Mouse (Mus musculus): ENCODE data around the gene Wfdc1.

Gene Wfdc1

DNA sequence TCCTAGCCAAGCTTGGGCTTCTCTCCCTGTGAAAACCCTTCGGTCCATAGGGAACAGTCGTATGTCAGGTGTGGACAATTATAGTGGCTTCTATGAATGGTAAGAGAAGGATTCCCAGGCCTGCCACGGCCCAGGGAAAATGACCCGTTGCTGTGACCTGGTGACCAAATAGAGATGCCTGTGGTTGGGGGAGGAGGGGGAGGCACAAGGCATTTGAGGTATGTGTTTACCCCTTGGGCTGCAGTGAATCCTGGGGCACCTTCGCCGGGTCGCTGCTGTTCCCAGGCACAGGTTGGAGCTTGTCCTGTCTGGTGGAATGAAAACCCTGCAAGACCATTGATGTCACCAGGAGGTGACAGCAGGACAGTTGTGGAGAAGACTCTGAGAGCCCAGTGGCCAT is 28.5 kb downstream of the Wfdc1 start:
- no peak for DNase-seq

DNA sequence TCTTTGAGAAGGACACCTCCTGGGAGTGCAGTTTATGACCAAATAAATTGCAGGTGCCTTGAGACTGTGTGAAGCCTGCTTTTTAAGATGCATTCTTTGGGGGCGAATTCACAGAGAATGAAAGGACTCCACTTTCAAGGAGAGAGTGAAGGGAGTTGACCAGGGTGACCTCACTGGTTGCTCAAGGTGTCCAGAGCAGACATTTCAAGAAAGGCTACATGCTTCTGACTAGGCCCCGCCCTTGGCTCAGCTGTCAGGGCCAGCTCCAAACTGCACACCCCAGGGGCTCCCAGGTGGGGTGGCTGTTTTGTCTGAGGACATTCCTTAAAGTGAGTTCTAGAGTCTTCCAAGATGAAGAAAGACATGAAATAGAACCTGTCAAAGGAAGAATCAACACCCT is 31.0 kb downstream of the Wfdc1 start:
- DNase-seq: no peak

DNA sequence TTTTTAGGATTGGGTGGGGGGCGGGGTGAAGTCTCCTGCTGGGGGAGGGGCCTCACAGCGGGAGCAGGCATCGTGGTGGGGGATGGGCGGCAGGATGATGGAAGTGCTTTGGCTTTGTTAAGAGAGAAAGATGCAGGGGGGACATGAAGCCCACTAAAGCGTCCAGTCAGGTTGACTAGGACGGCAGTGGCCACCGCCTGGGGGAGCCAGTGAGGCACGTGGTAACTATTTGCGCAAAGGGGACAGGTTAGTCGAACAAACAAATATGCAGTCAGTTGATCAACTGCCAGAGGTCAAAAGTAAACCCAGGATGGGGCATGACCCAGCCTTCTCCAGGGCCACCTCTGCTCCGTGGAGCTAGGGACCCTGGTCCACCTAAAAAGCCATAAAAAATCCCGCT is 32.8 kb downstream of the Wfdc1 start:
- no peak for DNase-seq

DNA sequence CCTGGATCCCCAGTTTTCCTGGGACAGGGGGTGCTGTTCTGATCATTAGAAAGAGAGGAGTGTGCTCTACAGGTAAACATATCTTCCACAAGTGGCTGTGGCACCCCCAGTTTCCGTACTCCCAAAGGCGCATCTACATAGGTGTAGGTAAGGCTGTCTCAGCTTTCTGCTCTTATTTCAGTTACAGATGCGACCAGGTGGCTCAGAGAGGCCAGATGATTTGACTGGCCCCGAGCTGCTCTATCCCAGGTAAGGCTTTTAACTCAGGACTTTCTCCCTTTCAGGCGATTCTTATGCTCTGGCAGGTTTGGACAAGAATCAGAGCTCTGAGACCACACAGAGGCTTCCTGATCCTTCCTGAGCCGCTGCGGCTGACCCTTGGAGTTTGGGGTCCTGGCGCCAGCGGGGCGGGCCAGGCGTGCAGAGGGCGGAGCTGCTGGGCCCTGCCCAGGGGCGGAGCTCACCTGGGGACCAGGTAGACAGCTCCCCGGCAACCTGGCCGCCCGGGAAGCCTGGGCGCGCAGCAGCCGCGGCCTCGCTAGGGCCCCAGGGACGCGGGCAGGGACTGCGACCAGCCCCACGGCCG is 33.5 kb downstream of the Wfdc1 start, which contains the start of gene Atp2c2:
Gene Atp2c2, plus strand, starts transcription at position 461 of the 586 bp plus-strand sequence.
- no peak for DNase-seq

DNA sequence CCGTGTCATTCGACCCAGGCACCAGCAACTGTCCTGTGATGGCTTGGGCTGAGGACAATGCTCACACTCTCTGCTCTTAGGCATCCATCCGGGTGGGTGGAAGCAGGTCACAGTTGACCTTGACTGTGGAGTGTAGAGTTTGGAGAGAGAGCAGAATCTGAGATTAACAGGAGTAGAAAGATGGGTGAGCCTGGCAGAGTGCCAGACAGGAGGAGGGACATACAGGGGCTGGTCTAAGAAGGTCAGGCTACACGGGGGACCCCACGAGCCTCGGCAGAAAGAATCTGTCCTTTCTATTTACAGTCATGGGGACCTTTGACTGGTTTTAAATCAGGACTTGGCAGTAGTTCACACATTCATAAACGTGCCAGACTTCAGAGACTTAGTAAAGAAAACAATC is 36.8 kb downstream of the Wfdc1 start:
- DNase-seq: no peak

DNA sequence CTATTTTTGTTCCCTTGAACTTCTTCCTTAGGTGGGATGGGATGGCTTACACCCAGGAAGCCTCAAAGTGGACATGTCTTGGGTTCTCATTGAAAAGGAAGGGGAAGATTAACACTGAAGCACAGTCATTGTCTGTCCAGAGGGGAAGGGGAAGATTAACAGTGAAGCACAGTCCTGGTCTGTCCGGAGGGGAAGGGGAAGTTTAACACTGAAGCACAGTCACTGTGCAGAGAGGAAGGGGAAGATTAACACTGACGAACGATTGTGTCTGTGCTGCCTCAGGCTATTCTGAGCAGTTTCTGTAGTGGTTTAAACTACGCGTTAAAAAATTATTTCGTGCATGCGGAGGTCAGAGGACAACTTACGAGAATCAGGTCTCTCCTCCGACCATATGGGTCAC is 41.0 kb downstream of the Wfdc1 start:
- no peak for DNase-seq

DNA sequence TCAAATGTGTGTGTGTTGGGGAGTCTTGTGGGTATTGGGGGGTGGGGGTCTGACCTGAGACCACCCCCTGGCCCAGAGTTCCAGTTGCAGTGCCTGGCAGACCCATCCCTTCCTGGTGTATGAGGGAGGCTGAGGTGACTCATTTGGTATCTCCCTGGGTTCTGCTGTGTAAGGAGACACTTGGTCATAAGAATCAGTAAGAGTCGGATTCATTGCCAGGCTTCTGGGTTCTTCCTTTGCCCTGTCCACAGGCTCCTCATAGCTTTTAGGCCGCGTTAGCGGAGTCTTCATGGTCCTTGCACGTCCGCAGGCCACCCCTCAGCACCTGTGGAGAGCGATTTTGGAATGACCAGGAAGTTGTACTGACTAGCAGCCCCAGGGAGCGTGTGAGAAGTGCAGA is 42.3 kb downstream of the Wfdc1 start:
- DNase-seq: no peak

DNA sequence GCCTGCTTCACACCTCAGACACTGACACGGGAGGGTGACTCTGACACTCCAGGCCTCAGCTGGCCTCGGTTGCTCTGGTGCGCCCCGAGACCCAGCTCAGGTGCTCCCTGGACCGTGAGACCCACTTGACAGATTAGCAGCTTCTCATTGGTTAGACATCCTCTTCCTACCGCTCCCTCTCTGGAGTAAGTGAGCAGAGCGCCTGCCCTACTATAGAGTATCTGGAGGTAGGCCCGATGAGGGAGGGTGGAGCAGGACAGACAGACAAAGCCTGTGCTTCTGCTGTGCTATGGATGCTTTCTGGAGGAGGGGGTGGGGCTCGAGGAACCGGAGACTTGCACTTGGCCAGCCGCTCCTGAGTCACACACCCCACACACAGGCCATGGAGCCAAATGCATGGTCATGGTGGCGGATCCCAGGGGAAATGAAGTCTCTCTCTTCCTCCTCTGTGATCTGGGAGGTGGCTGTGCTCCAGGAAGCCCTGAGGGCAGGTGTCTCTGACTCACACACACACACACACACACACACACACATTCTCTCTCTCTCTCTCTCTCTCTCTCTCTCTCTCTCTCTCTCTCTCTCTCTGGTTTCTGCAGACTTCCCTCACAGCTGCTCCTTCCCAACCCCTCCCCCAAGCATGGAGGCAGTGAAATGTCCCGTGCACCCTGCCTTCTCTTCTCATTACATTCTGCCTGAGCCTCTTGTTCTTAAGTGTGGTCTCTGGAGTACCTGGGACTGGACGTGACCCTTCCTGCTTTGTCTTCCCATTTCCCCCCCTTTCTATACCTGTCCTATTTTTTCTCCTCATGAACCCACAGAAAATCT is 42.9 kb downstream of the Wfdc1 start:
- DNase-seq: no peak

DNA sequence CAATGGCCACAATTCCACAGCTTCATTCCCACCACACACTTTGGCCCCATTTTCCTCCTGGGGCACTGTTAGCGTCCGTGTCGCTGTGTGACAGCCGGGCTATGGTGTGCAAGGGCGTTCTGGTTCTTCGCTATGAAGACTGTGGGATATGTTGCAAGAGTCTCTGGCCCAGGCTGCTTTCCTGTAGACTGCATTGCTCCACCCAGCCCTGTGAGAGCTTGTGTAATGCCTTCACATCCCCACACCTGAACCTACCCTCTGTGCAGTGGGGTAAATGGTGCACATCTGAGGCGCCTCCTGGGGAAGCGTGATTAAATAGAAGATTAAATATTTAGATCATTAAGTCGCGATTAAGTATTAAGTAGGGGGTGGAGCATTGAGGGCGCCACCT is 43.5 kb downstream of the Wfdc1 start:
- DNase-seq: no peak

DNA sequence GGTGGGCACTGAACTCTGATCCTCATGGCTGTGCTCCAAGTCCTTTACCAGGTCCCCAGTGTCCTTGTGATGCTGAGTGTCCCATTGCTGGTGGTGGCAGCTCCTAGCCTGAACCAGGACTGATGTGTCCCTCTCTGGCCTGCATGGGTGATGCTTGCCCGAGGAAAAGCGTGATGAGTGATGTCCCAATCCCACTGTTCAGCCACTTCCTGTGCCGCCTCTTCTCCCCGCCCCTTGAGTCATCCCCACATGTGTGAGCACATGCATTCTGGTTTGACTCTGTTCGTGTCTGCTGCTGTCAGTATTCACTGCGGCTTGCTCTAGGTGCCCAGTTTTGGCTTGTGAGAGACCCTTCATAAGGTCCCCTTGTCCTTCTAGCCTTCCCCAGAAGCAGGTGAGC is 46.1 kb downstream of the Wfdc1 start:
- no peak for DNase-seq

DNA sequence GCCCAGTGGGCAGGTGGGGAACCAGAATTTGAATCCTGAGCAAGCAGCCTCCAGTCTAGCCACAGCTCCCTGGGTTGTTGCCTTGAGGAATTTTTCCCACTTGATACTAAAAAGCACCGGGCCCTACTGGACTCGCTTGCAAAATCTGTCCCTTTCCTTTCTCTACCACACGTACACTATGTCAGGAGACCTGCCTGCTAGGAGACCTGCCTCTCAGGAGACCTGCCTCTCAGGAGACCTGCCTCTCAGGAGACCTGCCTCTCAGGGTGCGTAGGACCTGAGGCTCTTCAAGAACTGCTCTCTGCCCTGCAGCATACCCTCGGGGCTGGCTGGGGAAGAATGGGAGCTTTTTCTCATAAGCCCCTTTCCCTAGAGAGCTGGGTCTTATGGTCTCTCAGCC is 47.3 kb downstream of the Wfdc1 start:
- no peak for DNase-seq

DNA sequence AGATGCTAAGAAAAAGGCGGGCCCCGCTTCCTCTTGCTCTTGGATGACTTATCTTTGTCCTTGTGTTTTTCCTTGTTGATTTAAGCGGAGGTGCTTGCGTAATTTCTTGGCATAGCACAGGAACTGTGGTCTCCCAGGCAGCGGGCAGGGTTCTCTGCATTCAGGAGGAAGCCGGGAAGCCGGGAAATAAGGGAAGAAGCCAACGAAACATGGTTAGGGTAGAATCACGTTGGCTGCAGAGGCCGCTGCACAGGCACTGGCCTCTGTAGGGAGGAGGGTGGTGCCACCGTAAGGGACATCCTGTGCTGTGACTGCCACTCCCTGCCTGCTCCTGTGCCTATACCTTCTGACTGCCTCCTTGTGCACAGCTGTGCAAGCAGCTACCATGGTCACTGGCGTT is 49.1 kb downstream of the Wfdc1 start:
- no peak for DNase-seq

DNA sequence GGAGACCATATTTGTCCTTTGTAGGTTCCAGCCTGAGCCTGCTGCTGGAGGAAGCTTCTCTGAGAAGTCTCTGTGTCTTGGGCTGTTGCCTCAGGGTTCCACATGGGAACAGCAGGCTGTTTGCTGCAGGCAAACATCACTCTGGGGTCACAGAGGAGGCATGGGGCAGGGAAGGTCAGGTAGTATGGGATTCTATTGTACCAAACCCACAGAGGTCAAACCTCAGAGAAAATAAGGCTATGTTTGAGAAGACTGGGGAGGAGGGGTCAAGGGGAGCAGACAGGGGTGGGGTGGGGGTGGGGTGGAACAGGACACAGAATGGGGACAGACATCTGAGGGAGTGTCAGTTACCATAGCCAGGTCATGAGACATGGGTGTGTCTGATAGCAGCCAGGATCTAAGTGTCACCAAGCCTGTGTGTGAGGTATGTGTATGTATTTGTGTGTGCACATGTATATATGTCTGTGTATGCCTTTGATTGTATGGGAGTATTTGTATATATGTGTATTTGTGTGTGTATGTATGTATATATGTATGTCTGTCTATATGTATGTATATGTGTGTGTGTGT is 50.6 kb downstream of the Wfdc1 start:
- no peak for DNase-seq

DNA sequence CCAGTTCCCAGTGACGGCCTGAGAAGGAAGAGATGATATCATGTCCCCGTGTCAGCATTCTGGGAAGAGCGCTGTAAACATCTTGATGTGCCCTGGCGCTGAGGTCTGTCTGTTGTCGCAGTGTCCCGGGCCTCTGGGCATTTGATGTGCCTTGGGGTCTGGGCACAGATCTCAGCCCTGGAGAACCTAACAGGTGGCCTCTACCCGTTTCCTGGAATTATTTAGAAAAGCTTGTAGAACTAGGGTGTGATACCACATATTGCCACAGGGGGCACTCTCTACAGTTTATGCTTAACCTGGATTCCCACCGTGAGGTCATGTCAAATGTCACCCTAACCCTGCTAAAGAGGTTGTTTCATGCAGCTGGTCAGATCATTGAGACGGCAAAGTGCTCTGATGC is 51.6 kb downstream of the Wfdc1 start:
- no peak for DNase-seq

DNA sequence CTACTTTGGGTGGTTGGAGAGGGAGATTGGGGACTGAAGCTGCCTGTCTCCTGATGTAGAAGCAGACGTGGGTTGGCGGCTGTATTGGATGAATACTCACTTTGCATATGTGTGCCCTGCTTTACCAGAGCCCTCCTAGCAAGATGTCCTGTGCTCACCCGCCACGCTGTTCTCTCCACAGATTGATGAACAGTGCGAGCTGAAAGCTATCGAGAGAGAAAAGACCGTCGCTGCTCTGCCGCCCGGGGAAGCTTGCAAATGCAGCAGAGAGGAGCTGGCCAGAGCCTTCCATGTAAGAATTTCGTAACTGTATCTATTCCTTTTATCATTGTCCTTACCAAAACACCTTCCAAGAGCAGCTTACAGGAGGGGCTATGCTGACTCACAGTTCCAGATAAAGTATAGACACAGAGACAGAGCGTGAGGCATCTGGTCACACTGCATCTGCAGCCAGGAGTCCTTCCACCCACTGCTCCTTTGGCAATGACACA is 52.9 kb downstream of the Wfdc1 start:
- peak; percentile 59 for DNase-seq

DNA sequence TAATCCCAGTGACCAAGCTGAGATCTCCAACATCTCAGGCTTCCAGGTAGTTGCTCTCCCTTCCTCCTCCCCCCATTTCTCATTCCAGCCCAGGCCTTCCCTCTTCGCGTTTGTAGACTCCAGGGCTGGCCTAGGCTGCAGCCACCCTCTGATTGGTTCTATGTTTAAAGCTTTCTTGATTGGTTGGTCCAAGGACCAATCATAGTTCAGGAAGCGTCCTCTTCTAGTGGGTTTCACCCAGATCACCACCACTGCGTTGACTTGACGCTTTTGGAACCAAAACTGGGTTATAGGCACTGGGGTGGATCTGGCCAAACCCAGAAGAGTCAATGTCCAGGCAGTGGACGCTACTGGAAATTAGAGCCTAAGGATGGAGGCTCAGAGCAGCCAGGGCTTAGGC is 56.2 kb downstream of the Wfdc1 start:
- no peak for DNase-seq

DNA sequence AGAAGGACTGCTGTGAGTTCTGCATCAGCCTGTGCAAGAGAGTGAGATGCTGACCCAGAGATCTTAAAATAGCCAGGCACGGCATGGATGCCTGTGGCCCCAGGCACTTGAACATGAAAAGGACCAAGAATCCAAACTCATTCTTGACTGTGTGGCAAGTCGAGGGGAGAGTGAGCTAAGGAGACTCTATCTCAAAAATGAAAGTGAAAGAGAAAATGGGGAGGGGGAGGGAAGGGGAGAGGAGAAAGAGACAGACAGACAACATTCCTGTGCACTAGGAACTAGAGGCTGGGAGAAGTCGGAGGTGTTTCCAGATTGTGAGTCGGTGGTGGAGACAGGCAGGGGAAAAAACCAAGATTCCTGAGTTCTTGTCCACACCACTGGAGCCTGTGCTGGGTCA is 57.5 kb downstream of the Wfdc1 start:
- DNase-seq: no peak

DNA sequence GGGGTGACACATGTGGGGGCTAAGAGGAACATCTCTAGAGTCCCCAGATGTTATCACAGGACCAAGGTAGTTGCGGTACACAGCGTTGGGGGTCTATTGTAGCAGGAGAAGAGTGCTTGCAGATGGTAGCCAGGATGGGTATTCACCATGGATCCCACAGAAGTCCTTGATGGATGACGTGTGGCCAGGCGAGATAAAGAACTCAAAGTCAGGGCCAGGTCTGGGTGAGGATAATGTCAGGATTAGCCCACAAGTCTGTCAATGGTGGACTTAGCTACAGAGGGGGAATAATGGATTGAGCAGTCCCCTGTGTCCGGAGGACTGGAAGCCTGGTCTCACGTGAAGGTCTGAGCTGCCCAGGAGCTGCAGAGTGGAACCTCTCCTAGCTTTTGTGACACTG is 58.4 kb downstream of the Wfdc1 start:
- no peak for DNase-seq

DNA sequence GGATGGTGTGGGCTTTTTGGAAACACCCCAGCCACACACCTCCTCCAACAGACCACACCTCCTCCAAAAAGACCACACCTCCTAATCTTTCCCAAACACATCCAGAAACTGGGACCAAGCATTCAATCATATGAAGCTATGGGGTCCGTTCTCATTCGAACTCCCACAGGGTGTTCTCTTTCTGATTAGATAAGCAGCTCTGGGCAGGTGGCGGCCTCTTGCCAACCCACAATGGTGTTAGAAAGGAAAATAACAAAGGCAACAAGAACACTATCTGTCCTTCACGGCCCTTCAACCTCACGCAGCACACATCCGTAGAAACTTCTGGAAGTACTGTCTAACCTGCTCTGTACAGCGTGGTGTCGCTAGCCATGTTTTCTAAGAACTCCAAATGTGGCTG is 60.9 kb downstream of the Wfdc1 start:
- no peak for DNase-seq

DNA sequence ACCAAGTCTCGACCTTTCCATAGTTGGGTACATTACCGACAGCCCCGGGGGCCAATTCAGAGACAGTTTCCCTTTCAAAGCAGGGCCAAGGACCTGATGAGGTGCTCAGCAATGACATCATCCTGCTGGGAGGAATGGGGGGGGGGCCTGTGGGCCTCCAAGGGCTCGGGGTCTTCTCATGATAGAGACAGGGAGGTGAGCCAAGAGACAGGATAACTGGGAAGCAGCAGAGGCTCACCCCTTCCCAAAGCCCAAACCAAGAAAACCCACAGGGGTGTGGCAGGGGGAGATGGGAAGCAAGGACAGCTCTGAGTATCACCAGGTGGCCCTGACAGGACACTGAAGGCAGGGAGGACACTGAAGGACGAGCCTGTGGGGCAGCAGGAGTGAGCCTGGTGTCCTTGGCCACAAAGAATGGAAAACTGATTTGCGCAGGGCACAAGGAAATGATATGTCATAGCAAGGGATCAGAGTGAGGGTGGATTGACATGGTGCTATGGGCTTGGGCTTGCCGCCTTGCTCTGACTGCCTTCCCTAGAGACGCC is 62.3 kb downstream of the Wfdc1 start:
- no peak for DNase-seq

DNA sequence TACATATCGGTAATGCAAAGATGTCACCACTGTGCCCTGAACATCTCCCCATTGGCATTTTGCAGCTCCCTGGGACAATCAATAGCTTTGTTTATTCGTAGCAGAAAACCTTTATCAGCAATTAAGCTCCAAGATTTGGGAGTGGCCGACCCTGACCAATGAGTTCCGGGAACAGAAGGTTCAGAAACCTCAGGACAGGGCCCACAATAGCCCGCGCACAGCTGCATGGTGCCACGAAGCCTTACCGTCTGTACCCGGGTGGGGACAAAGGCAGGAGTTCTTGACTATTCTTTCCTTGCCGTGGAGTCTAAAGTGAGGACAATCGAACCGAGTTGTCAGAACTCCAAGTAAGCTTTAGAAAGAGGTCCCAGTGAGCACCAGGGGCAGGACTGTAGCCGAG is 65.9 kb downstream of the Wfdc1 start:
- no peak for DNase-seq

DNA sequence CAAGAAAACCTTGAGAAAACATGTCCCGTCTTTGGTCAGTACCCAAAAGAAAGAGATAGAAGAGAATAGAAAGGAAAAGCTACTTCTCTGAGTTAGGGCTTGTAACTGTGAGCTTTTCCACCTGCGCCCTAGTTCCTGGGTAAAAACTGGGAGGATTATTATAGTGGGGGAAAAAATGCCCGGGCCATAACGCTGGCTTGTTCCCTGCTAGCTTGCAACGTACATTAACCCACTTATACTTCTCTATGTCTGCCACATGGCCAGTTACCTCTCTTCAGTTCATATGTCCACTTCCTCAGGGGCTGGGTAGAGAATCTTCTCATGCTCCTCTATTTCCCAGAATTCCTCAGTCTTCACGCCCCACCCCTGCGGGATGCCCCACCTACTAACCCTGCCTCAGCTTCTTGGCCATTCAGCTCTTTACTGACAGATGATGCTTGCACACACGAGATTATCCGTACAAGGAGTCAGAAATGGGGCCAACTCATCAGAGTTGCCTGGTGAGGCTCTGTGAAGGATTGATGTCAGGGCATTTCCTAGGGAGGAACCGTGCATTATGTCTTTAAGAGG is 70.3 kb downstream of the Wfdc1 start:
- no peak for DNase-seq

DNA sequence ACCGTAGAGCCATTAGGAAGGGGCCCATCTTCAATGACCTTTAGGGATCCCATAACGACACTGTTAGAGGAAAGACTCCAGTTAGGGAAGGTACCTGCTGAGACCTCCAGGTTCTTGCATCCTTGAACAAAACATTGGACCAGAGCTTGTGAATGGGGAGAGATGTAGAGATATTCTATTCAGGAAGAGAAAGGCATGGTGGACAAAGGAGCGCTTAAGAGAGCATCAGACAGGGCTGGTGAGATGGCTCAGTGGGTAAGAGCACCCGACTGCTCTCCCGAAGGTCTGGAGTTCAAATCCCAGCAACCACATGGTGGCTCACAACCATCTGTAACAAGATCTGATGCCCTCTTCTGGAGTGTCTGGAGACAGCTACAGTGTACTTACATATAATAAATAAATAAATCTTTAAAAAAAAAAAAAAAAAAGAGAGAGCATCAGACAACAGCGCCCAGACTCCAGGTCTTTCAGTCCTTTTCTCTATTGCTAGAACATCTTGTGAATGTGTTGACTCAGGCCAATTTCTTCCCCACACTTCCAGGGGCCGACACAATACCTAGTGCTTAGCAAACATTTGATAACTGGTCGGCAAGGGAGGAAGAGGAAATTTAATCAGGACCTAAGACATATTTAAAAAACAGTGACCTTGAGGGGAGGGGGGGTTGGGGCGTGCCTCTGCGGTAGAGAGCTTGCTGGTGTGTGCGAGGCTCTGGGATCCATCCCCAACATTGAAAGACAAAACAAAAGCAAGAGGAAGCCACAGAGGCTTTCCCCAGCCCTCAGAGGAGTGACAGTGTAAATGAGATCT is 71.1 kb downstream of the Wfdc1 start:
- DNase-seq: no peak
